In genomic region chr5:66859506-66859905, GRCm38 (mm10) we compare ENCODE assay signal across 11 mouse cellular contexts.
"Had no signal": no experiment of that assay in that cellular context is flagged by ENCODE, and none has a peak within 500 bp of the region (broad histone marks: within the 10 kb centered on the region; RNA-seq: fewer than 3 reads in every experiment).

No protein-coding gene starts in this region.

- H3K4me3 ChIP-seq: kidney, embryonic 15.5 days; liver, embryonic 13.5 days had no signal

- H3K27me3 ChIP-seq: kidney, embryonic 15.5 days; liver, embryonic 13.5 days had no signal

- H3K36me3 ChIP-seq: kidney, embryonic 15.5 days; liver, embryonic 13.5 days had no signal

- H3K4me1 ChIP-seq: liver, embryonic 13.5 days had no signal

- DNase-seq: kidney, adult 8-10 months; kidney, postnatal 10 days; kidney, postnatal 36 days; liver, embryonic 13.5 days; lung, adult 2 months; lung, postnatal 14 days; lung, postnatal 4 days; midbrain, embryonic 14.5 days; thymus, adult 18-20 months; thymus, postnatal 36 days had no signal

- H3K27ac ChIP-seq: kidney, embryonic 15.5 days; liver, embryonic 13.5 days had no signal

- H3K9ac ChIP-seq: kidney, embryonic 15.5 days; liver, embryonic 13.5 days had no signal
